Mouse (Mus musculus): ENCODE data around the gene Sipa1. TPM values are rescaled to one million over a fixed set of nuclear protein-coding genes. Genes with fewer than 3 reads are reported as not detected.

Sipa1 gene
- polyA plus RNA-seq, 2 experiments from 2014 or later = 19.0 to 25.6 TPM

GRCm38 (mm10) chr19:5641641-5642040, 21.9 kb downstream of the Sipa1 start:
- ATAC-seq = no peak

- ATAC-seq = no peak
Measured at GRCm38 (mm10) chr19:5641021-5641420, 22.5 kb downstream of the Sipa1 start.

- no peak for ATAC-seq
Measured at GRCm38 (mm10) chr19:5640339-5640738, 23.2 kb downstream of the Sipa1 start.

DNA sequence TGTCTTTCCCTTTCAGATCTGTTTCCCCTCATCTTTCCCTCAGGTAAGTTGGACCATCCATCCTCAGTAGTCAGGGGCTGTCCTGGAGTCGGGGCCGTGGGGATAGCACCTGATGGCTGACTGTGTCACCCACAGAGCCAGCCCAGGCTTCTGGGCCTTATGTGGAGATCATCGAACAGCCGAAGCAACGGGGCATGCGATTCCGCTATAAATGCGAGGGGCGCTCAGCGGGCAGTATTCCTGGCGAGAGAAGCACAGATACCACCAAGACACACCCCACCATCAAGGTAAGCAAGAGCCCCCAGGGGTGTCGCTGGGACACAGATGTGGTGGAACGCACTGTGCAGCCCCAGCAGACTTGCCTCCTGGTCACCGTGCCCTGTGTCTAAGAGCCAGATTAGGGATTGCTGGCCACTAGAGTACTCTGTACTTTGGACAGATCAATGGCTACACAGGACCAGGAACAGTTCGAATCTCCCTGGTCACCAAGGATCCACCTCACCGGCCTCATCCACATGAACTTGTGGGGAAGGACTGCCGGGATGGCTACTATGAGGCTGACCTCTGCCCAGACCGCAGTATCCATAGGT, 25.0 kb downstream of the Sipa1 start:
- ATAC-seq = no peak

DNA sequence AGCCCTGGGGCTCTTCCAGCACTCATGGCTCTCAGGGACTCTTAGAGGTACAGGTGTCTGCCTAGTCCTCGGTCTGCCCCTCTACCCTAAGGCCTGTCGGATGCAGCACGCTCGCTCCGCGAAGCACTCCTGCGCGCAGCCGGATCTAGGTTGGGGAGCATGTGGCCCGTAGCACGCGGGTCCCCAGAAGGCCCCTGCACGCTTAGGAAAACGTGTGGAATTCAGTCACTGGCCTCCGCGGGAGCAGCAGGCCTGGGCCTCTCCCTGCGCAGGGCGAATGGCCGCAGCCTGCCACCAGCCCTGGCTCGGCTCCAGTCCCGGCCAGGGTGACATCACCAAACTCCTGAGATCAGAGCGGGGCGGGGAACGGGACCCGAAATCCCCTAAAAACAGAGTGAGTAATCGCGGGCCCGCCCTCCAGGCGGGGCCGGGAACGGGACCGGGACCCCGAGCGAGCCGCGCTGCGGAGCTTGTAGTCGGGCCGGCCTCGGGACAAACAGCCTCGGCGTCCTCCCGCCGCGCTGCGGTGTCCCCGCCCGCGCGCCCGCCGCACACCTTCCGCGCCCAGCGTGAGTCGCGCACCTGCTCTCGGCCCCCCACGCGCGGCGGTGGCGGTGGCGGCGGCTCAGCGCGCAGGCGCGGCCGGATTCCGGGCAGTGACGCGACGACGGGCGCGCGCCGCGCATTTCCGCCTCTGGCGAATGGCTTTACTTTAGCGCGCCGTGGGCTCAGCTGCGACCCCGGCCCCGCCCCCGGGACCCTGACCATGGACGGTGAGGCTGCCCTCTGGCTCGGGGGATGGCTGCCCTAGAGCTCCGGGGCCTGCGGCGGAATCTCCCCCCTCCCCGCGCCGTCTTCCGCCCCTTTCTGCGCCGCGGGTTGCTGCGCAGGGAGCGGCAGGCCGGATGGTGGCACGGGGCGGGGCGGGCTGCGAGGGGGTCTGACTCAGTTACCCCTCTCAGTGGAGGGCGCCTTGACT, 26.1 kb downstream of the Sipa1 start, which contains the start of gene Rela:
TSS of gene Rela (plus strand) at position 415 of the 979 bp plus-strand sequence.
- ATAC-seq = peak; percentile 86

DNA sequence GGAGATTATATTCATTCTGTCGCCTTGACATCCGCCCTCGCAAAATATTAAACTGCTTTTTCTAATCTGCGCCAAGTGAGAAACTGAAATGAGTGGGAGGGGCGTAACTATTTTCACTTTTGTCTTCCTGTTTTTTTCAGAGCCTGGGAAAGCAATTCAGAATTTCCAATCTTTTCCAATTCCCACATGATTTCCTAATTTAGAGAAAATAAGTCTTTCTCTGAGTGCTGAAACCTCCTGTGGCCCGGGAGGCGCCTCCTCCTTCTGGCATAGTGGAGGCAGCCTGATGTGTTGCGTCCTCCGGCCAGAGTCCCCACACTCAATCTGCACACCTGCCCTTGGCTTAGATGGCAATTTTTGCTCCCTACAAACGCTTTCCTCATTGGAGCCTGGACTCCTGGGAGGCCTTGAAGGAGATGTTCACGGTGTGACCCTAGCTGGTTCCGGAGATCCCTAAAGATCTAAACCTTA, 26.9 kb downstream of the Sipa1 start:
- peak; percentile 30 for ATAC-seq

- no peak for ATAC-seq
Measured at GRCm38 (mm10) chr19:5636036-5636570, 27.4 kb downstream of the Sipa1 start.

DNA sequence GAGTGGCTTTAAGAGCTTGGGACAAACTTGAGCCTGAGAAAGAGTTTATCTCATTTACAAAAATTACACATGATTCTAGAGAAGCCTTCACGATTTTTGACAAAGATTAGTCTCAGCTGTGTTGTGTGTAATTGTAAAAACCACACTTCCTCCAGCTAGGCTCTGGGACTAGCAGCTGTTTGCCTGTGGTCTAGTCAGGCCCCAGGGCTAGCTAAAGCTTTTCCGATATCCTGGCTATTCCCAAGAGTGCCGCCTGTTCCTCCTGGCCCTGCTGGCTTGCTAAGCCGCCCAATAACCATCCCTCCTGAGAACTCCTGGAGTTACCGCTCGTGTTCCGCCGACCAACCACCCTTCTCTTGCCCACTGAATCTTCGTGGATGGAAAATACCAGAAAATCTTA, 31.4 kb downstream of the Sipa1 start:
- ATAC-seq = no peak

DNA sequence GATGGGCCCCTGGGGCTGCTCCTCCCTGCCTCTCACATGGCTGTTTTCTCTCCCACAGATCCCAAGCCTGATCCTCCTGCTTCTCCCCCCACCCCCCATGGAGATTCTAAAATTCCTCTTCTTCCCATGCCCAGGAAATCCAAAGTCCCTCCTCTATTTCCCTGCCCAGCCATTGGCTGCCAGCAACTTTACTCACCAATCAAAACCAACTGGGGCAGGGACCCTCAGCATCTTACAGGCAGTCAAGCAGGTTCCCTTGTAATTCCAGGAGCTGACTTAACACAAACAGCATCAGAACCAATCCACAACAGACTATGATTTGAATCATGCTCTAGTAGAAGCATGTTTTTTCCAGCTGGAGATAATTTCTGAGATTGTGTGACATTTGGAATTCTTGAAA, 33.6 kb downstream of the Sipa1 start:
- no peak for ATAC-seq

GRCm38 (mm10) chr19:5625311-5625710, 38.2 kb downstream of the Sipa1 start:
- ATAC-seq = no peak

DNA sequence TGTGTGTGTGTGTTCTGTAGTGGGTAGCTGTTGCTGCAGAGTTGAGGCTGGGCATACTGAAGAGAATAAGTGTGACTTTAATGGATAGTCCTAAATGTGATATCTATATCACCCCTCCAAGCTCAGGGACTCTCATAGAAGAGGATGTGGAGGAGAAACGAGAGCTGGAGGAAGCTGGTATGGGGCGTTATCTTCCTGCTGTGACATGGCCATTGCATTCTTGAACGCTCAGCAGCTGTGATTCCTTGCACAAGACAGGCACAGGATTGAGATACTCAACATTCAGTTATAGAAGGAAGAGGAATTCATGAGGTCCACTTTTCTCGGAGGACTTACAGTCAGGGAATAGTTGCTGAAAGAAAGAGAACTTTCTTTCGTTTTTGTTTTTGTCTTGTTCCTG, 41.6 kb downstream of the Sipa1 start:
- ATAC-seq = no peak

DNA sequence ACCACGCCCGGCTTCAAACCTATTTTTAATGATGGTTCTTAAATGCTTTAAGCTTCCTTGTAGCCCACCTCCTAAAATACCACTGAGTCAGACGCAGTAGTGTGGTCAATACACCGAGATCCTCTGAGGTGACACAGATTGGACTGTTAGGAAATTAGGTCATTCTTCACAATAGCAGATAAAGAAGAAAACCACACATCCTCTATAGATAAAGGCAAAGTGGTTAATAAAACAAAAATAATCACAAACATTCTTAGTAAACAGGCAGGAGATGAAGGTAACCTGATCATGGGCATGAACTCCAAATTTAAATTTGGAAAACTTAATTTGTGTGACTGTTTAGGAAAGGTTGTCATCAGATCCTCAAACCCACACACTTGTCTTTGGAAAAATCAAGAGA, 43.5 kb downstream of the Sipa1 start:
- ATAC-seq = no peak

GRCm38 (mm10) chr19:5614953-5615352, 48.6 kb downstream of the Sipa1 start:
- ATAC-seq = no peak

- ATAC-seq = no peak
Measured at GRCm38 (mm10) chr19:5612762-5613411, 50.6 kb downstream of the Sipa1 start.

- no peak for ATAC-seq
Measured at GRCm38 (mm10) chr19:5611973-5612372, 51.5 kb downstream of the Sipa1 start.

DNA sequence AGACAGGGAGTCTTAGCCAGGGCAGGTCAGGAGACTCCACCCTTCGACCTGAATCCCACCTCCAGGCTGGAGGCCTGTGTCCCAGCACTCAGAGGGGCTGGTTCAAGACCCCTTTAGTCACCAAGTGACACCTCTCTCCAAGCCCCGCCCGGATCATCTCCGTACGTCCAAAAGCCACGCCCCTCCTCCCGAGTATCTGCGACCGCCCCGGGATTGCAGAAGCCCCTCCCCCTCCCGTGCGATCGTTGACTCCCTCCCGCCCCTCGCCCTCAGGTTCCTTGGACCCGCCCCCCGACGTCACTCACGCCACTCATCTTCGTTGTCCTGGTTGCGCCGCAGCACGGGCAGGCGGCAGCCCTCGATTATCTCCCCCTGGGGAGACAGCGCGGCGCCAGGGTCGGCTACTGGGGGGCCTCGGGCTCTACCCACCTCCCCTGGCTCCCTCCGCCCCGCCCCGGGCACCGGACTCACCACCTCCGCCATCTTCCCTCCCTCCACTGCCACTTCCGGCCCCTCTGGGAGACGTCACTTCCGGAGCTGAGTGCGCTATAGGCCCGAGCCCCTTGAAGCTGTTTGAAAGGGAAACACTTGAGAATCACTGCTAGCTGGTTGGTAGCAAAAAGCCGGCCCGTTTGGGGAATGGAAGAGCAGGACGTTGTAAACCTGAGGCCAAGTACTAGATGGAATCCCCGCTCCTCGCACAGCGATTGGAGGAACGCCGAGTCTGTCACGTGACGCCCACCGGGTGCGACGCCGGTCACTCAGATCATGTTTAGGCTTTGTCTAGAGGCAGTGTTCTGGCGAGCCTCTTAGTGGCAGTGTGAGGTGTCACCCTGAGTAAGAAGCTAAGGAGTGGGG, 53.7 kb downstream of the Sipa1 start, which contains the start of gene Kat5:
TSS of gene Kat5 (minus strand) at position 691 of the 858 bp plus-strand sequence.
- peak; percentile 97 for ATAC-seq

DNA sequence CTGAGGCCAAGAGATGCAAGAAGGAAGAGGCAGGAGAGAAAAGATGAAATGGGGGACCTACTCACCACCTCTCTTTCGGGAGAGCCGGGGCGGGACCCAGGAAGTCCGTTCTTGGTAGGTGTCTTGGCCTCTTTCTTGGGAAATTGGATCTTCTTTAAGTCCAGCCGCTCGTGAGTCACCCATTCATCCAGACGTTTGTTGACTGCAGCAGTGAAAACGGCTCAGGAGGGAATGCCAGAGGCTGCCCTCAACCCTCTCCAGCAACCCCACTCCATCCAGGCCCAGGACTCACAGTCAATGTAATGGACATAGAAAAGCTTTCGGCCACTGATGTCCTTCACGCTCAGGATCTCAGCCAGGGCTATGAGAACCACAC, 54.3 kb downstream of the Sipa1 start:
- ATAC-seq = no peak

DNA sequence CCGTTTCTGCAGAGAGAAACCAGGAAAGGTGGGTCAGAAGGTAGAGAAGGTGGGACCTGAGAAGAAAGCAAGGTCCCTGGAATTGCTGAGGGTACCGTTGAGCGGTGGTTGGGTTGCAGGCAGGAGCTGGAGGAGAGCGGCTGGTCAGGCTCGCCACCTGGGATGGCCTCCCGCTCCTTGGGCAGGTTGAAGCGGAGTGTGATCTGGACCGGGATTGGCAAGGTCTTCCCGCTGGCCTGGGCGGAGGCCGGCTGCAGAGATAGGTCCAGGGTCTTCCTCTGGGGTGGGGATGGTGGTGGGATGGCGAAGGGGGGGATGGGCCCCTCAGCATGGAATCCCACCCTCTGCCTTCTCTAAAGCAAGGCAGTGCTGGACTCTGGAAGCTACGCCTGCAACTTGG, 54.8 kb downstream of the Sipa1 start:
- no peak for ATAC-seq

GRCm38 (mm10) chr19:5607705-5608410, 55.6 kb downstream of the Sipa1 start:
- ATAC-seq = no peak

DNA sequence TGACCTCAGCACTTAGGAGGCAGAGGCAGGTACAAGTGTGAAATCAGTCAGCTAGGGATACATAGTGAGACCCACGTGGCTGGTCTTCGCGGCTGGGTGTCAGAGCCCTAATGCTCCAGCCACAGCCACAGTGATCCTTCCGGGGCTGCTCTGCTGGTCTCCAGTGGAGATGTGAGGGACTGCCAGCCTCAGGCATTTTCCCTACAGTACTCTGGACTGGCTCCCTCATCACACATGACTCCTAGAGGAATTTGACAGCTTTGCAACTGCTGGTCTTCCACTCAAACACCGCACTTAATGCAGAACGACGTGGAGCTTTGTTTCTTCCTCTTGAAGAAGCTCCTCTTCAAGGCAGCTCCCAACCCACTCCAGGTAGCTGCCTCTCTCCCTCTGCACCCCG, 57.3 kb downstream of the Sipa1 start:
- ATAC-seq = no peak

DNA sequence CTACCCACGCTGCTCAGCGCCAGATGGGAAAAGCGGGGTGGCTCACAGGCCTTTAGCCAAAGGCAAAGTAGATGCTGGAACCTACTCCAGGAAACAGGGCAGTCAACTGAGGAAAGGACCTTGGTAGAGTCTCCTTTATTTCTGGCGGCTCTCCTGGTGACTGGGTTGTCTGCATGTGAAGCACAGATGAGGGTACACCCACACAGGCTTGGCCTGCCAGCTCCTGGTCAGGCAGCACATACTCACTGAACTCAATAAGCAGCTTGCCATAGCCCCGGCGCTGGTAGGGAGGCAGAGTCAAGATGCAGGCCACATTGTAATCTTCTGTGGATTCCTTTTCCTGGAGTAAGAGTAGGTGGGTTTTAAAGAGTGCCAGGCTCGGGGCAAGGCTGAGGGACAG, 58.4 kb downstream of the Sipa1 start:
- ATAC-seq = no peak

Data from CD4-positive, CD25-positive, alpha-beta regulatory T cell, adult 4 months (primary cell).